Mouse (Mus musculus) forebrain, embryonic 11.5 days (tissue): ENCODE results near the gene Slc1a1. TPM values are rescaled to one million over a fixed set of nuclear protein-coding genes. Genes with fewer than 3 reads are reported as not detected.

ENCODE experiments used
- ATAC-seq: fragments of 200-750 bp; cut with Nextera tagmentation; replicated peaks from 2 replicates; pipeline ENCODE4 v1.8.0; 2017; ENCODE audit warnings: moderate TSS enrichment; ENCODE audit not compliant: low FRiP score
- DNase-seq: peaks from one replicate; pipeline ENCODE4 v3.0.0-alpha.2; 2017; ENCODE audit warnings: low spot score
- H3K27ac ChIP-seq: fragments of 300-500 bp; sonication (generic); 2 replicates; pipeline ENCODE4 v1.5.1; 2014; ENCODE audit warnings: low read depth, low read length
- H3K27me3 ChIP-seq: fragments of 300-500 bp; sonication (generic); 2 replicates; pipeline ENCODE4 v1.6.1; 2014; ENCODE audit warnings: mild to moderate bottlenecking, low read length, mixed read lengths; ENCODE audit not compliant: control insufficient read depth, insufficient read depth
- H3K36me3 ChIP-seq: fragments of 300-500 bp; sonication (generic); 2 replicates; pipeline ENCODE4 v1.6.1; 2014; ENCODE audit warnings: mild to moderate bottlenecking, low read length, moderate library complexity, mixed read lengths; ENCODE audit not compliant: control insufficient read depth, insufficient read depth
- H3K4me1 ChIP-seq: fragments of 300-500 bp; sonication (generic); replicated peaks from 2 replicates; pipeline ENCODE4 v1.6.1; 2014; ENCODE audit warnings: low read length, mixed read lengths; ENCODE audit not compliant: control insufficient read depth, insufficient read depth
- H3K4me2 ChIP-seq: fragments of 300-500 bp; sonication (generic); 2 replicates; pipeline ENCODE4 v1.6.1; 2014; ENCODE audit warnings: low read depth, mild to moderate bottlenecking, low read length, moderate library complexity, mixed read lengths; ENCODE audit not compliant: severe bottlenecking
- H3K4me3 ChIP-seq: fragments of 300-500 bp; sonication (generic); 2 replicates; pipeline ENCODE4 v1.5.1; 2014; ENCODE audit warnings: low read depth, low read length
- H3K9ac ChIP-seq: fragments of 300-500 bp; sonication (generic); 2 replicates; pipeline ENCODE4 v1.6.1; 2014; ENCODE audit warnings: low read length
- H3K9me3 ChIP-seq: fragments of 300-500 bp; sonication (generic); 2 replicates; pipeline ENCODE4 v1.6.1; 2016; ENCODE audit warnings: low read length, mixed read lengths; ENCODE audit not compliant: control insufficient read depth
- WGBS: fragments of 180-500 bp; shearing (Covaris S2); extraction: QIAGEN DNeasy Blood & Tissue Kit; methylation state at CpG from one replicate; pipeline ENCODE4 v1.1.7; 2014; 5-methylcytosine and 5-hydroxymethylcytosine counted together
- polyA plus RNA-seq: library from polyadenylated mRNA; unstranded; fragments of >200 nt; fragmentation: Nextera tagmentation; extraction: Ambion mirVana; gene quantifications from 2 replicates; pipeline ENCODE4 v1.2.1, GENCODE M21; 2014

Slc1a1 gene
- polyA plus RNA-seq, 1 experiment from 2014 or later: 0.98 TPM

- WGBS: 80% methylated on average over 4 of the region's 4 CpGs
- Histone ChIP-seq H3K9me3 (no peaks in the 10 kb centered on the region), H3K27me3 (no peaks in the 10 kb centered on the region), H3K27ac (no peak overlapping the region), H3K4me2 (no peak overlapping the region), H3K4me3 (no peak overlapping the region), H3K4me1 (no peaks in the 10 kb centered on the region), H3K36me3 (no peaks in the 10 kb centered on the region), H3K9ac (no peak overlapping the region)
- DNase-seq (no peak), ATAC-seq (no peak)
Measured at GRCm38 (mm10) chr19:28941271-28941670, 106.4 kb downstream of the Slc1a1 start.

GRCm38 (mm10) chr19:28946782-28947181, 111.9 kb downstream of the Slc1a1 start:
- WGBS: 71% methylated on average over 4 of the region's 4 CpGs

GRCm38 (mm10) chr19:28947311-28947710, 112.5 kb downstream of the Slc1a1 start:
- no peaks in the 10 kb centered on the region for H3K4me1 ChIP-seq
- ATAC-seq: no peak
- WGBS: 74% methylated on average over 2 of the region's 2 CpGs
- no peaks in the 10 kb centered on the region for H3K27me3 ChIP-seq
- H3K36me3 ChIP-seq: no peaks in the 10 kb centered on the region
- H3K9me3 ChIP-seq: no peaks in the 10 kb centered on the region
- H3K9ac ChIP-seq: no peak overlapping the region
- H3K4me2 ChIP-seq: no peak overlapping the region
- no peak overlapping the region for H3K27ac ChIP-seq
- no peak for DNase-seq
- H3K4me3 ChIP-seq: no peak overlapping the region

More at GRCm38 (mm10) chr19:28946782-28947181, 111.9 kb downstream of the Slc1a1 start:
- H3K27me3 ChIP-seq: no peaks in the 10 kb centered on the region
- no peak overlapping the region for H3K4me2 ChIP-seq
- ATAC-seq (no peak), DNase-seq (no peak)
- H3K9me3 ChIP-seq: no peaks in the 10 kb centered on the region
- H3K4me3 ChIP-seq: no peak overlapping the region
- no peaks in the 10 kb centered on the region for H3K36me3 ChIP-seq
- no peak overlapping the region for H3K9ac ChIP-seq
- no peaks in the 10 kb centered on the region for H3K4me1 ChIP-seq
- H3K27ac ChIP-seq: no peak overlapping the region

DNA sequence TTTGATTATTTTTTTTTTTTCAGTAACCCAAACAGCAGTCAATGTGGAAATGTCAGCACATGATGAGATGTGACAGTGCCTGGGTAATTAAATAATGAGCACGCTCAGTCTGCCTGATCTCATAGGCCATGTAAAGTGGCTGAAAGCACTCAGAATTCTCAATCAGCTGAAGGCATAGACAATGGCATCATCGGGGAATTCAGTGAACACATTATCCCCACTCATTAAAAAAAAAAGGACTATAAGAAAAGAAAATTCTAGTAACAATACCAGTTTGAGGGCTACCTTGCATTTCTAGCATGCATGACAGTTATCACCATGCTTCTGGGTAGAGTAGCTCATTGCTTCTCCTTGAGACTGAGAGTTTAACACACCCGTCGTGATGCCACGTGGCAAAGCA, 116.4 kb downstream of the Slc1a1 start:
- H3K4me3 ChIP-seq: no peak overlapping the region

DNA sequence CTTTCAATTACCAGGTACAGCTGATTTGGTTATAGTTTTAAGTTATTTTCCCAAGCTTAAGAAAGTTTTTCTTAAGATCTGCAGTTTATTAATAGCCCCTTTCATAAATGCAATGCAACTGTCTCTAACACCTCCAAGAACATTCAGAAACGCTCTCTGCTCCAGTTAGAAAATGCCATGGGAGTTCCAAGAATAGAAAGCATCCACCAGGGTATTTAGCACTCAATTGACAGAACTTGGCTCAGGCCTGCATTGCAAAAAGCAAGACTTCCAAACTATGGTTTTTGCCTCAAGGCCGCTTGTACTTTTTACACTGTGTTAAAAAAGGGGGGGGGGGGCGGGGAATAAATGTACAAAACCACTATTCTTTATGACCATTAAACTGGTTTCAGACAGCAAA, 128.3 kb downstream of the Slc1a1 start:
- Histone ChIP-seq H3K4me3 (no peak overlapping the region; the same call in 1 of the 2 replicates), H3K36me3 (no peaks in the 10 kb centered on the region), H3K4me1 (peaks cover 9% of the 10 kb centered on the region), H3K27me3 (peaks cover 4% of the 10 kb centered on the region; the same call in 1 of the 2 replicates), H3K9ac (no peak overlapping the region), H3K4me2 (peak overlapping the region; percentile 92; the same call in 1 of the 2 replicates), H3K9me3 (no peaks in the 10 kb centered on the region), H3K27ac (no peak overlapping the region)
- no peak for ATAC-seq
- 50% methylated on average over 3 of the region's 3 CpGs for WGBS
- DNase-seq: no peak

More for the DNA sequence above, 116.4 kb downstream of the Slc1a1 start:
- DNase-seq (no peak), ATAC-seq (no peak)
- no peaks in the 10 kb centered on the region for H3K4me1 ChIP-seq
- no peak overlapping the region for H3K4me2 ChIP-seq
- H3K27me3 ChIP-seq: no peaks in the 10 kb centered on the region
- no peak overlapping the region for H3K9ac ChIP-seq
- H3K36me3 ChIP-seq: no peaks in the 10 kb centered on the region
- WGBS: 72% methylated on average over 5 of the region's 5 CpGs
- no peaks in the 10 kb centered on the region for H3K9me3 ChIP-seq
- H3K27ac ChIP-seq: no peak overlapping the region

DNA sequence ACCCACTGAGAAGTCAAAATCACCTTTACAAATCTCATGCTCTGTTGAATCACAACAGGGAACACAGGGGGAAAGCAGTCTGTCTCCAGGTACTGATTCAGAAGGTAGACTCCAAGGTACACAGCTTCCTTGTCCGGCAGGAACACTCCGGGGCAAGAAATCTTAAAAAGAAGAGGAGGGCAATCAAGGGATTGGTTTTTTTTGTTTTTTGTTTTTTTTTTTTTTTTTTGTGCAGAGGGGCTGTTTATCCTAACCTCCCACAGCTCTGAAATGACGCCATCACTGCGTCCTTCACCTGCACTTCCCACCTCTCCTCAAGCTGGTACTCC, 128.6 kb downstream of the Slc1a1 start:
- H3K4me2 ChIP-seq: peak overlapping the region; percentile 92
- H3K4me1 ChIP-seq: peaks cover 9% of the 10 kb centered on the region
- no peaks in the 10 kb centered on the region for H3K36me3 ChIP-seq
- no peak for DNase-seq
- no peaks in the 10 kb centered on the region for H3K9me3 ChIP-seq
- peak overlapping the region; percentile 78 for H3K4me3 ChIP-seq
- peaks cover 4% of the 10 kb centered on the region; the same call in 1 of the 2 replicates for H3K27me3 ChIP-seq
- ATAC-seq: no peak
- no peak overlapping the region for H3K27ac ChIP-seq
- 7% methylated on average over 4 of the region's 4 CpGs for WGBS
- peak overlapping the region; percentile 83 for H3K9ac ChIP-seq

Other genes with a start within 250 kb of the Slc1a1 start
- 3.4 and 3.5 TPM in 2 replicates for gene Glis3, start 155.0 kb upstream of the Slc1a1 start, polyA plus RNA-seq
- gene Plpp6, start 128.9 kb downstream of the Slc1a1 start, polyA plus RNA-seq: 6.1 and 6.4 TPM in 2 replicates
- 0.19 and 1.2 TPM in 2 replicates for gene 4430402I18Rik, start 132.8 kb downstream of the Slc1a1 start, polyA plus RNA-seq
- gene Cdc37l1, start 155.3 kb downstream of the Slc1a1 start, polyA plus RNA-seq: 52.0 and 55.7 TPM in 2 replicates
- 83.8 and 88.7 TPM in 2 replicates for gene Ak3, start 212.9 kb downstream of the Slc1a1 start, polyA plus RNA-seq